Mouse (Mus musculus): ENCODE data around the gene Rpl12. TPM values are rescaled to one million over a fixed set of nuclear protein-coding genes. Genes with fewer than 3 reads are reported as not detected.

Gene Rpl12
- polyA plus RNA-seq, 1 experiment = 484 TPM

GRCm38 (mm10) chr2:32974216-32974615 is 12.9 kb downstream of the Rpl12 start:
- Histone ChIP-seq H3K4me1 (ENCODE audit: control insufficient read depth, insufficient read depth, low read length) (peaks cover 1% of the 10 kb centered on the region; the same call in 1 of the 2 replicates), H3K27ac (ENCODE audit: insufficient read depth, low read length) (no peak overlapping the region), H3K4me3 (ENCODE audit: insufficient read depth, low read length) (no peak overlapping the region)
- TF ChIP-seq POLR2A (IDR thresholded peaks at IDR 0.05; ENCODE audit: extremely low read depth, insufficient read depth, low read length) = no peak
- TF ChIP-seq CTCF (IDR thresholded peaks at IDR 0.05; ENCODE audit: extremely low read depth, insufficient read depth, low read length) = no peak

DNA sequence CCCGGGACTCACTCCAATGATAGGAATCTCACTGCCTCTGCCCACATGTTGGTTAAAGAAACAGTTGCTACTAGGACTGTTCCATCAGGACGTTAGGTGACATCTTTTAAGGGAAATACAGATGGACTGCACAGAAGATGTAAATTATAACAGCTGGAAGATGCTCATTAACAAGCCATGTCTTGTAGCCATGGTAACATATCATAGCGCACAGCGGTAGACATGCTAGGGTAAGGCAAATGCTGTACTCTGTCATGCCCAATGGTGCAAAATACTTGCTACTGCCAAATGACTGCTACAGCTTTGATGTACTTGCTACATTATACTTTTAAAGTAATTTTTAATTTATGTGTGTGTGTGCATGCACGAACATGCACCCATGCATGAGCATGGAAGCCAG is 15.8 kb downstream of the Rpl12 start:
- no peak overlapping the region for H3K4me3 ChIP-seq (ENCODE audit: insufficient read depth, low read length)
- H3K4me1 ChIP-seq (ENCODE audit: control insufficient read depth, insufficient read depth, low read length) = peaks cover 7% of the 10 kb centered on the region; the same call in 1 of the 2 replicates
- TF ChIP-seq CTCF (IDR thresholded peaks at IDR 0.05; ENCODE audit: extremely low read depth, insufficient read depth, low read length) (no peak), POLR2A (IDR thresholded peaks at IDR 0.05; ENCODE audit: extremely low read depth, insufficient read depth, low read length) (no peak)
- no peak overlapping the region for H3K27ac ChIP-seq (ENCODE audit: insufficient read depth, low read length)

- Histone ChIP-seq H3K27ac (ENCODE audit: insufficient read depth, low read length) (no peak overlapping the region), H3K4me1 (ENCODE audit: control insufficient read depth, insufficient read depth, low read length) (peaks cover 7% of the 10 kb centered on the region; the same call in 1 of the 2 replicates), H3K4me3 (ENCODE audit: insufficient read depth, low read length) (no peak overlapping the region)
- TF ChIP-seq CTCF (IDR thresholded peaks at IDR 0.05; ENCODE audit: extremely low read depth, insufficient read depth, low read length) (no peak), POLR2A (IDR thresholded peaks at IDR 0.05; ENCODE audit: extremely low read depth, insufficient read depth, low read length) (no peak)
Measured at GRCm38 (mm10) chr2:32978675-32979074, 17.3 kb downstream of the Rpl12 start.

DNA sequence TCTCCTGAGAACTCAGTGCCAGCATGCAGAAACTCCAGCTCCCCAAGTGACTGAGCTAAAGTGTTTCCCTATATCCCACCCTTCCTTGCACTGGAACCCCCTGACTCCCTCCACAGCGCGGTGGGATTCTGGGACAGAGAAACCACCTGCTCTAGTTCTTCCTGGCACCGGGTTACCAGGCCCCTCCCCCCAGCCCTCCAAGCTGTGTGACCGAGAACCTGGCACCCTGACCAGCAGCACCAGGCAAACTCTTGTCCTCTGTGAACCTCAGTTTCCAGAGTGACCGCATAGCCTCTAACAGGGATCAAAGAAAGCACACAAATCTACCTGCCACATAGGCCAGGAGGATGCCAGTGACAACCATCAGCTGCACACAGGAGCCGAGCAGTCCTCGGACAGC is 18.3 kb downstream of the Rpl12 start:
- H3K27ac ChIP-seq (ENCODE audit: insufficient read depth, low read length) = no peak overlapping the region
- no peak overlapping the region for H3K4me3 ChIP-seq (ENCODE audit: insufficient read depth, low read length)
- H3K4me1 ChIP-seq (ENCODE audit: control insufficient read depth, insufficient read depth, low read length) = peaks cover 7% of the 10 kb centered on the region; the same call in 1 of the 2 replicates
- TF ChIP-seq CTCF (IDR thresholded peaks at IDR 0.05; ENCODE audit: extremely low read depth, insufficient read depth, low read length) = no peak
- TF ChIP-seq POLR2A (IDR thresholded peaks at IDR 0.05; ENCODE audit: extremely low read depth, insufficient read depth, low read length) = no peak

GRCm38 (mm10) chr2:32981281-32981680 is 19.9 kb downstream of the Rpl12 start:
- Histone ChIP-seq H3K4me3 (ENCODE audit: insufficient read depth, low read length) (peak overlapping the region; percentile 44), H3K27ac (ENCODE audit: insufficient read depth, low read length) (no peak overlapping the region), H3K4me1 (ENCODE audit: control insufficient read depth, insufficient read depth, low read length) (peaks cover 7% of the 10 kb centered on the region; the same call in 1 of the 2 replicates)
- TF ChIP-seq POLR2A (IDR thresholded peaks at IDR 0.05; ENCODE audit: extremely low read depth, insufficient read depth, low read length) (no peak), CTCF (IDR thresholded peaks at IDR 0.05; ENCODE audit: extremely low read depth, insufficient read depth, low read length) (no peak)

DNA sequence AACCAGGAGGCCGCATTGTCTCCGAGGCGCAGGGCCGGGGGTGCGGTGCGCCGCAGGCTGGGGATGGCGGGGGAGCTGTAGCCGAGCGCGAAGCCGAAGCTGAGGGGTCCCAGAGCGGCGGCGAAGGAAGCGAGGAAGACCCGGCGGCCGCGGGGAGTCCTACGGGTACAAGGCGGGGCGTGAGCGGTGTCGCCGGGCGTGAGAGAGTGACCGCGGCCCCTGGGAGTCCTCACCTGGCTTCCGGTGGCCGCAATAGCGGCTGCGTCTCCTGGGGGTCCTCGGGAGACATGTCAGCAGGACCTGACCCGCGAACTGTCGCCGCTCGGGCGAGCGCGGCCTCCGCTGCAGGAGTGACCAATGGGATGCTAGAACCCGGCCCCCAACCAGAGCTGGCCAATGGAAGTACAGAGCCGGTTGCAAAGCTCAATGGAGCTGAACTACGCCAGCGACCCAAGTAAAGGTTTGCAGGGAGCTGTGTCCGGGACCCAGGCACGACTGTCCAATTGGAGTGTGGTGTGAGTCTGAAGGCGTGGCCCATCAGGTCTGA is 20.4 kb downstream of the Rpl12 start, which contains the start of gene Slc2a8:
Slc2a8 (minus strand) TSS at position 359 of the 547 bp plus-strand sequence.
- peaks cover 7% of the 10 kb centered on the region; the same call in 1 of the 2 replicates for H3K4me1 ChIP-seq (ENCODE audit: control insufficient read depth, insufficient read depth, low read length)

DNA sequence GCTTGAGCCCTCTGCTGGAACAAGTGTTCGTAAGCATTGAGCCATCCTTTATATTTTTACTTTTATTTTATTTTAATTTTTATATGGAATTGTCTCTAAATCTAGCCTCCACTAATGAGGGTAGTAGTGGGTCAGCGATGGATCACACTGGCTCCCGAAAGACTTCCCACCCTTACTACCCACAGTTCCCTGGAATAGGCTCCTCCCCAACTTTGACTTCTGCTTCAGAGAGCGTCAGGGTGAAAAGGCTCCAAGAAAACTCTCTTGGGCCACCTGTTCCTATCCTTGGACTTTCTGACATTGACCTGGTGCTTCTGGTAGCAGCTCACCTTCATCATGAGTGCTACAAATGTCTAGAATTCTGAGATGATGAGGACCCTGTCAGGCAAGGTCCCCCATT is 21.3 kb downstream of the Rpl12 start:
- TF ChIP-seq POLR2A (IDR thresholded peaks at IDR 0.05; ENCODE audit: extremely low read depth, insufficient read depth, low read length) (no peak), CTCF (IDR thresholded peaks at IDR 0.05; ENCODE audit: extremely low read depth, insufficient read depth, low read length) (no peak)
- no peak overlapping the region; the same call in 1 of the 2 replicates for H3K4me3 ChIP-seq (ENCODE audit: insufficient read depth, low read length)
- peaks cover 6% of the 10 kb centered on the region; the same call in 1 of the 2 replicates for H3K4me1 ChIP-seq (ENCODE audit: control insufficient read depth, insufficient read depth, low read length)
- H3K27ac ChIP-seq (ENCODE audit: insufficient read depth, low read length) = no peak overlapping the region

More for the DNA sequence above, 20.4 kb downstream of the Rpl12 start, which contains the start of gene Slc2a8:
- Histone ChIP-seq H3K4me3 (ENCODE audit: insufficient read depth, low read length) (peak within 1 kb of the TSS; percentile 44), H3K27ac (ENCODE audit: insufficient read depth, low read length) (no peak within 1 kb of the TSS)
- TF ChIP-seq CTCF (IDR thresholded peaks at IDR 0.05; ENCODE audit: extremely low read depth, insufficient read depth, low read length) = no peak
- TF ChIP-seq POLR2A (IDR thresholded peaks at IDR 0.05; ENCODE audit: extremely low read depth, insufficient read depth, low read length) = peak; percentile 79

- TF ChIP-seq CTCF (IDR thresholded peaks at IDR 0.05; ENCODE audit: extremely low read depth, insufficient read depth, low read length) (no peak), POLR2A (IDR thresholded peaks at IDR 0.05; ENCODE audit: extremely low read depth, insufficient read depth, low read length) (no peak)
Measured at GRCm38 (mm10) chr2:32983617-32984016, 22.3 kb downstream of the Rpl12 start.

GRCm38 (mm10) chr2:32985844-32986243 is 24.5 kb downstream of the Rpl12 start:
- Histone ChIP-seq H3K4me1 (ENCODE audit: control insufficient read depth, insufficient read depth, low read length) (peaks cover under 1% of the 10 kb centered on the region; the same call in 1 of the 2 replicates), H3K4me3 (ENCODE audit: insufficient read depth, low read length) (no peak overlapping the region), H3K27ac (ENCODE audit: insufficient read depth, low read length) (no peak overlapping the region)
- TF ChIP-seq POLR2A (IDR thresholded peaks at IDR 0.05; ENCODE audit: extremely low read depth, insufficient read depth, low read length) = no peak
- TF ChIP-seq CTCF (IDR thresholded peaks at IDR 0.05; ENCODE audit: extremely low read depth, insufficient read depth, low read length) = no peak

More at GRCm38 (mm10) chr2:32983617-32984016, 22.3 kb downstream of the Rpl12 start:
- no peak overlapping the region for H3K27ac ChIP-seq (ENCODE audit: insufficient read depth, low read length)
- no peak overlapping the region for H3K4me3 ChIP-seq (ENCODE audit: insufficient read depth, low read length)
- peaks cover 6% of the 10 kb centered on the region; the same call in 1 of the 2 replicates for H3K4me1 ChIP-seq (ENCODE audit: control insufficient read depth, insufficient read depth, low read length)

- Histone ChIP-seq H3K27ac (ENCODE audit: insufficient read depth, low read length) (no peak overlapping the region), H3K4me1 (ENCODE audit: control insufficient read depth, insufficient read depth, low read length) (no peaks in the 10 kb centered on the region), H3K4me3 (ENCODE audit: insufficient read depth, low read length) (no peak overlapping the region)
- TF ChIP-seq POLR2A (IDR thresholded peaks at IDR 0.05; ENCODE audit: extremely low read depth, insufficient read depth, low read length) = no peak
- TF ChIP-seq CTCF (IDR thresholded peaks at IDR 0.05; ENCODE audit: extremely low read depth, insufficient read depth, low read length) = no peak
Measured at GRCm38 (mm10) chr2:32989376-32989775, 28.0 kb downstream of the Rpl12 start.
